Mouse (Mus musculus) ES-Bruce4 (cell line): ENCODE results near the gene Megf8. TPM values are rescaled to one million over a fixed set of nuclear protein-coding genes. Genes with fewer than 3 reads are reported as not detected.
"Not testable (repeated sequence)": the region's sequence is repeated elsewhere in the genome, so short reads cannot be mapped to it uniquely, and the experiment has no call there.

Experiments
- H3K27ac ChIP-seq: 2 replicates; pipeline ENCODE4 v1.5.1; 2012; ENCODE audit warnings: low read length, inconsistent platforms; ENCODE audit not compliant: insufficient read depth
- H3K27me3 ChIP-seq: 2 replicates; pipeline ENCODE4 v1.6.1; 2012; ENCODE audit warnings: mild to moderate bottlenecking, low read length, inconsistent platforms; ENCODE audit not compliant: control insufficient read depth, poor library complexity, insufficient read depth, severe bottlenecking
- H3K36me3 ChIP-seq: 2 replicates; pipeline ENCODE4 v1.6.1; 2012; ENCODE audit warnings: inconsistent platforms, mild to moderate bottlenecking, low read length, moderate library complexity; ENCODE audit not compliant: control insufficient read depth, poor library complexity, insufficient read depth, severe bottlenecking
- H3K4me1 ChIP-seq: one replicate; pipeline ENCODE4 v1.8.1; 2011; ENCODE audit warnings: low read length; ENCODE audit not compliant: control insufficient read depth, insufficient read depth
- H3K4me3 ChIP-seq: 2 replicates; pipeline ENCODE4 v1.5.1; 2011; ENCODE audit warnings: low read depth, mild to moderate bottlenecking, low read length
- H3K9ac ChIP-seq: 2 replicates; pipeline ENCODE4 v1.6.1; 2012; ENCODE audit warnings: low read depth, mild to moderate bottlenecking, inconsistent platforms; ENCODE audit not compliant: poor library complexity, severe bottlenecking
- H3K9me3 ChIP-seq: replicated peaks from 2 replicates; pipeline ENCODE4 v1.6.1; 2012; ENCODE audit warnings: mild to moderate bottlenecking, low read length, inconsistent platforms; ENCODE audit not compliant: control insufficient read depth, poor library complexity, insufficient read depth, severe bottlenecking
- CTCF ChIP-seq: IDR thresholded peaks from one replicate; pipeline ENCODE4 v1.8.1; 2011; ENCODE audit warnings: low read depth, low read length
- EP300 ChIP-seq: IDR thresholded peaks from 2 replicates; pipeline ENCODE4 v1.6.1; 2011; ENCODE audit warnings: low read depth, low read length; ENCODE audit not compliant: insufficient read depth
- POLR2A ChIP-seq: IDR thresholded peaks from one replicate; pipeline ENCODE4 v1.8.1; 2011; ENCODE audit warnings: low read length; ENCODE audit not compliant: insufficient read depth
- polyA plus RNA-seq: library from polyadenylated mRNA; stranded (reverse); fragments of >200 nt; gene quantifications from 2 replicates; pipeline ENCODE4 v1.2.4, GENCODE M21; 2011; ENCODE audit warnings: low read depth; ENCODE audit not compliant: missing spikeins, insufficient read depth, insufficient read length

The Megf8 gene
- polyA plus RNA-seq, 1 experiment = 22.2 TPM

DNA sequence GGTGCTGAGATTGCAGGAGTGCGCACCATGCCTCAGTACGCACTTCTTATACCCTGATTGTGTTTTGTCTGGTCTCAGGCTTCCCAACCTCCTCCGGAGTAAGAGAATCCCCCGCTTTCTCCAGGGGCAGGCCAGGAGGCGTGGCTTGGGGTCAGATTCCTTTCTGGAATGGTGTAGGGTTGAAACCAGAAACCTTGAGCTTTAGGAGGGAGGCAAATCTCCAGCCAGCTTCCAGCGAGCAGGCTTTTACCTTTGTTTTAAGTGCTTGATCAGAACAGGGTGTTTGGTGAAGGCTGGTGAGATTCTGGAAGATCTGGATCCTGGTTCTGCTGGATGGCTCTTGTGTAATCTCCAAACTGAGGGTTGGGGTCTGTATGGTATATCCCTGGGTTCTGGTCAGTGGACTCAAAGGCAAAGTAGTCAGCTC is 5.1 kb downstream of the Megf8 start:
- Histone ChIP-seq H3K4me3 (peak overlapping the region; percentile 45; the same call in 1 of the 2 replicates), H3K9me3 (no peaks in the 10 kb centered on the region), H3K27me3 (no peaks in the 10 kb centered on the region), H3K9ac (peak overlapping the region; percentile 10; the same call in 1 of the 2 replicates), H3K27ac (peak overlapping the region; percentile 96), H3K4me1 (peaks cover 3% of the 10 kb centered on the region), H3K36me3 (no peaks in the 10 kb centered on the region)
- TF ChIP-seq EP300 (no peak), CTCF (no peak), POLR2A (no peak)

DNA sequence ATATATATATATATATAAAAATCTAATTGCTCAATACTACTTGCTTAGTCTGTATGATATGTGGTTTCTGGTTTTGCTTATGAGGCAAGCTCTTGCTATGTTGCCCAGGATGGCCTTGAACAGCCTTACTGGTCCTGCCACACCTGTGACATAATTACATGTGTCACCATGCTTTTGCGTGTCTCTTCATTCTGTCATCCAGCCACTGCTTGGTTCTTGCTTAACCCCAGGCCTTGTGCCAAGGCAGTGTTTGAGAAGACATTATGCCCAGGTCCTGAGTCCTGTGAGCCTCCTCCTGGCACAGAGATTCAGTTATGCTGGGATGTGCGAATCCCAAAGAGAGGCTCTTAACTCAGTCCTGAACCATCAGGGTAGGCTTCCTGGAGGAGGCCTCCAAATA is 6.3 kb downstream of the Megf8 start:
- H3K4me3 ChIP-seq = no peak overlapping the region

DNA sequence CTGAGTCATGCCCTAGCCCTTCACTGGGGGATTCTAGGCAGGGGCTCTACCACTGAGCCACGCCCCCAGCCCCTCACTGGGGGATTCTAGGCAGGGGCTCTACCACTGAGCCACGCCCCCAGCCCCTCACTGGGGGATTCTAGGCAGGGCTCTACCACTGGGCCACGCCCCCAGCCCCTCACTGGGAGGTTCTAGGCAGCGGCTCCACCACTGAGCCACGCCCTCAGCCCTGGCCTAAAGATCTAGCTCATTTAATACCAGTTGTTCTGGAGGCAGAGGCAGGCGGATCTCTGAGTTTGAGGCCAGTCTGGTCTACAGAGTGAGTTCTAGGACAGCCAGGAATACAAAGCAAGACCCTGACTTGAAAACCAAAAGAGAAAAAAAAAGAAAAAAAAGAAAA is 8.5 kb downstream of the Megf8 start:
- not testable (repeated sequence) for H3K36me3 ChIP-seq, H3K9ac ChIP-seq, H3K27ac ChIP-seq, H3K27me3 ChIP-seq, H3K4me3 ChIP-seq, H3K9me3 ChIP-seq, H3K4me1 ChIP-seq

More for the DNA sequence above, 6.3 kb downstream of the Megf8 start:
- Histone ChIP-seq H3K4me1 (peaks cover 3% of the 10 kb centered on the region), H3K27ac (peak overlapping the region; percentile 4; the same call in 1 of the 2 replicates), H3K9ac (no peak overlapping the region), H3K9me3 (no peaks in the 10 kb centered on the region), H3K36me3 (no peaks in the 10 kb centered on the region), H3K27me3 (no peaks in the 10 kb centered on the region)
- TF ChIP-seq EP300 (no peak), CTCF (no peak), POLR2A (no peak)

DNA sequence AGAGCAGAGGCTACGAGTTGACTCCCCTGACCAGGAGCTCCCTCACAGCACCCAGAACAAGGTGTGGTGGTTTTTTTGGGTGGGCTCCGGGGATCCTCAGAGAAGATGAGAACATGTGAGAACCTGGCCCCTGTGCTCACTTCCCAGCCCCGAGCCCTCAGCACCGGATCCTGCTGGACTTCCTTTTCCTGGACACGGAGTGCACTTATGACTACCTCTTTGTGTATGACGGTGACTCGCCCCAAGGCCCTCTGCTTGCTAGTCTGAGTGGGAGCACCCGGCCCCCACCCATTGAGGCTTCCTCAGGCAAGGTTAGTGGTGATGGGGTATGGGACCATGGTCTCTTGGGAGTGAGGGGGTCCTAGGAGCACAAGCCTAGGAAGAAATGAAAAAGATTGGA is 9.3 kb downstream of the Megf8 start:
- H3K36me3 ChIP-seq = no peaks in the 10 kb centered on the region
- H3K9ac ChIP-seq = no peak overlapping the region
- no peaks in the 10 kb centered on the region for H3K27me3 ChIP-seq
- no peak overlapping the region for H3K27ac ChIP-seq
- no peak overlapping the region for H3K4me3 ChIP-seq
- peaks cover 3% of the 10 kb centered on the region for H3K4me1 ChIP-seq
- no peak for TF ChIP-seq EP300
- TF ChIP-seq POLR2A = no peak
- no peak for TF ChIP-seq CTCF
- H3K9me3 ChIP-seq = no peaks in the 10 kb centered on the region

DNA sequence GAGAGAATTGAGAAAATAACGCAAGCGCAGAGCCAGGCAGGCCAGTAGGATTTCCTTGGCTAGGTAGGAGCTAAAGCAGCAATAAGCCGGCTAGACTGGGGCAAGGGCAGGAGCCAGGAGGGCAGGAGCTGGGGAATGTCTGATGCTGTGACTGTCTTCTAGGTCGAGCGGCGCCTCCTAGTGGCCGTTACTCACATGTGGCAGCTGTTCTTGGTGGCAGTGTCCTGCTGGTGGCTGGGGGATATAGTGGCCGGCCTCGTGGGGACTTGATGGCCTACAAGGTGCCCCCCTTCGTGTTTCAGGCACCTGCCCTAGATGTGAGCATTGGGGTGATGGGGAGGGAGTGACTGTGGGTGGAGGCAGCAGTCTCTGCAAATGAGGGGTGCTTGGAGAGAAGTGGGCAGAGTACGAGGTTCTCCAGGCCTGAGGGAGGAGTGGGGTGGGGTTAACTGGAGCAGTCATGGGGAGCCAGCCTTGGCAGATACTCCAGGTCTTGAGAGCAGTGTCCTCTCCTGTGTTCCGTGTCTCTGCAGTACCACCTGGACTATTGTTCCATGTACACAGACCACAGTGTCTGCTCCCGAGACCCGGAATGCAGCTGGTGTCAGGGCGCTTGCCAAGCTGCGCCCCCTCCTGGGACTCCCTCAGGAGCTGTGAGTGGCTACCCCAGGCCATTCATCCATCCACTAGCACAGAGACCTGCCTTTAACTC is 16.8 kb downstream of the Megf8 start:
- H3K36me3 ChIP-seq = no peaks in the 10 kb centered on the region
- no peak overlapping the region for H3K9ac ChIP-seq
- TF ChIP-seq POLR2A (no peak), EP300 (0 out of 2 replicates have a peak, but pooled peaks have one; percentile 9), CTCF (peak; percentile 97)
- H3K9me3 ChIP-seq = no peaks in the 10 kb centered on the region
- no peak overlapping the region for H3K27ac ChIP-seq
- H3K4me3 ChIP-seq = no peak overlapping the region
- no peaks in the 10 kb centered on the region for H3K4me1 ChIP-seq
- H3K27me3 ChIP-seq = no peaks in the 10 kb centered on the region

DNA sequence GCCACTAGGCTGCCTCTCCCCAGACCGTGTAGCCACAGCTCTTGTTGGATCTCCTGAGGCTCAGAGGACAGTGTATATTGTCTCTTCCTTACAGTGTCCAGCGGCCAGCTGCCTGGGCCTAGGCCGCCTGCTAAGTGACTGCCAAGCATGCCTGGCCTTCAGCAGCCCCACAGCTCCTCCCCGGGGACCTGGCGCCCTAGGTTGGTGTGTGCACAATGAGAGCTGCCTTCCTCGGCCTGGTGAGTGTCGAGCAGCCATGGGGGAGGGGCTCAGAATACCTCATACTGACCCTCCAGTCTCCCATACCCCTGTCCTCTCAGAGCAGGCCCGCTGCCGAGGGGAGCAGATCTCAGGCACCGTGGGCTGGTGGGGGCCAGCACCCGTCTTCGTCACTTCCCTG is 17.5 kb downstream of the Megf8 start:
- no peak overlapping the region for H3K27ac ChIP-seq
- TF ChIP-seq CTCF (no peak), POLR2A (no peak), EP300 (no peak)
- H3K4me3 ChIP-seq = no peak overlapping the region
- no peaks in the 10 kb centered on the region for H3K36me3 ChIP-seq
- no peaks in the 10 kb centered on the region for H3K9me3 ChIP-seq
- no peaks in the 10 kb centered on the region for H3K27me3 ChIP-seq
- no peaks in the 10 kb centered on the region for H3K4me1 ChIP-seq
- no peak overlapping the region for H3K9ac ChIP-seq
